Mouse (Mus musculus) CH12.LX (cell line): ENCODE data around the gene Macc1. TPM values are rescaled to one million over a fixed set of nuclear protein-coding genes. Genes with fewer than 3 reads are reported as not detected.

Experiments
- DNase-seq: peaks from one replicate; pipeline ENCODE4 v3.0.0-alpha.2; 2013; ENCODE audit errors: extremely low read depth
- H3K27ac ChIP-seq: 2 replicates; pipeline ENCODE4 v1.5.1; 2012; ENCODE audit warnings: low read depth, mild to moderate bottlenecking, control low read depth, moderate library complexity; ENCODE audit not compliant: insufficient read depth
- H3K27me3 ChIP-seq: replicated peaks from 2 replicates; pipeline ENCODE3; 2012; ENCODE audit warnings: inconsistent platforms
- H3K36me3 ChIP-seq, 2 experiments: replicated peaks in 1 of 2; 2 replicates each; pipeline versions ENCODE3 to v1.6.1; 2012; ENCODE audit warnings: inconsistent platforms in 1 of 2, low read length in 1 of 2, mild to moderate bottlenecking in 1 of 2, mixed read lengths in 1 of 2, moderate library complexity in 1 of 2; ENCODE audit not compliant: control insufficient read depth in 1 of 2, insufficient read depth in 1 of 2
- H3K4me1 ChIP-seq, 2 experiments: 2 replicates each; pipeline ENCODE4 v1.6.1; 2012; ENCODE audit warnings: inconsistent platforms in 1 of 2, moderate library complexity in 1 of 2; ENCODE audit not compliant: insufficient read depth in 2 of 2, control insufficient read depth in 1 of 2
- H3K4me2 ChIP-seq: 2 replicates; pipeline ENCODE4 v1.6.1; 2012; ENCODE audit warnings: low read depth, mild to moderate bottlenecking, control low read depth; ENCODE audit not compliant: poor library complexity, insufficient read depth, severe bottlenecking
- H3K4me3 ChIP-seq, 3 experiments: fragments of 150-350 bp in 1 of 3; sonication (generic) in 1 of 3; replicated peaks in 1 of 3; 2 replicates each; pipeline versions ENCODE3 to v1.5.1; 2011 to 2012; ENCODE audit warnings: low read depth in 2 of 3, low read length in 2 of 3, mild to moderate bottlenecking in 2 of 3, moderate library complexity in 2 of 3, control low read depth in 1 of 3, improper control_type of control experiment in 1 of 3, inconsistent platforms in 1 of 3, mixed read lengths in 1 of 3; ENCODE audit not compliant: poor library complexity in 1 of 3
- H3K79me2 ChIP-seq: replicated peaks from 2 replicates; pipeline ENCODE4 v1.6.1; 2012; ENCODE audit warnings: mild to moderate bottlenecking, moderate library complexity; ENCODE audit not compliant: control insufficient read depth, poor library complexity, insufficient read depth, severe bottlenecking; ENCODE audit errors: extremely low read depth
- H3K9ac ChIP-seq: 2 replicates; pipeline ENCODE4 v1.6.1; 2012; ENCODE audit warnings: low read depth, mild to moderate bottlenecking, control low read depth, moderate library complexity; ENCODE audit not compliant: insufficient read depth
- H3K9me3 ChIP-seq: replicated peaks from 2 replicates; pipeline ENCODE3; 2012; ENCODE audit warnings: low read length, inconsistent platforms, mixed read lengths
- BHLHE40 ChIP-seq: IDR thresholded peaks from 2 replicates; pipeline ENCODE4 v1.6.1; 2011; ENCODE audit warnings: mild to moderate bottlenecking, low read depth, low read length, improper control_type of control experiment
- CHD1 ChIP-seq: IDR thresholded peaks from 2 replicates; pipeline ENCODE4 v1.6.1; 2012; ENCODE audit warnings: low read depth, low read length, improper control_type of control experiment, inconsistent platforms
- CHD2 ChIP-seq: IDR thresholded peaks from 2 replicates; pipeline ENCODE4 v1.6.1; 2011; ENCODE audit warnings: low read length, improper control_type of control experiment
- E2F4 ChIP-seq: IDR thresholded peaks from 2 replicates; pipeline ENCODE4 v1.6.1; 2011; ENCODE audit warnings: low read depth, low read length, improper control_type of control experiment; ENCODE audit not compliant: insufficient replicate concordance
- EP300 ChIP-seq: IDR thresholded peaks from 2 replicates; pipeline ENCODE4 v1.6.1; 2011; ENCODE audit warnings: low read length, improper control_type of control experiment
- ETS1 ChIP-seq: conservative IDR thresholded peaks from 2 replicates; pipeline ENCODE4 v1.6.1; 2012; ENCODE audit warnings: low read depth, mild to moderate bottlenecking, inconsistent platforms, low read length, improper control_type of control experiment, moderate library complexity
- HCFC1 ChIP-seq: IDR thresholded peaks from 2 replicates; pipeline ENCODE4 v1.6.1; 2012; ENCODE audit warnings: low read depth, mild to moderate bottlenecking, inconsistent platforms, low read length, improper control_type of control experiment
- IRF4 ChIP-seq: IDR thresholded peaks from 2 replicates; pipeline ENCODE4 v1.6.1; 2014; ENCODE audit warnings: low read depth, mild to moderate bottlenecking, inconsistent platforms, low read length, improper control_type of control experiment
- JUN ChIP-seq: IDR thresholded peaks from 2 replicates; pipeline ENCODE4 v1.6.1; 2011; ENCODE audit warnings: low read depth, mild to moderate bottlenecking, low read length, improper control_type of control experiment, moderate library complexity; ENCODE audit not compliant: insufficient read depth
- JUND ChIP-seq: conservative IDR thresholded peaks from 2 replicates; pipeline ENCODE4 v1.6.1; 2011; ENCODE audit warnings: low read depth, low read length, improper control_type of control experiment
- MAFK ChIP-seq: IDR thresholded peaks from 2 replicates; pipeline ENCODE4 v1.6.1; 2011; ENCODE audit warnings: low read length, improper control_type of control experiment; ENCODE audit not compliant: insufficient replicate concordance
- MAX ChIP-seq: IDR thresholded peaks from 2 replicates; pipeline ENCODE4 v1.6.1; 2011; ENCODE audit warnings: low read length, improper control_type of control experiment
- MEF2A ChIP-seq: IDR thresholded peaks from 2 replicates; pipeline ENCODE4 v1.6.1; 2014; ENCODE audit warnings: low read depth, mild to moderate bottlenecking, inconsistent platforms, low read length, improper control_type of control experiment, borderline replicate concordance
- POLR2A ChIP-seq: IDR thresholded peaks from 2 replicates; pipeline ENCODE4 v1.6.1; 2011; ENCODE audit warnings: low read depth, mild to moderate bottlenecking, improper control_type of control experiment, low read length
- POLR2AphosphoS2 ChIP-seq: IDR thresholded peaks from 2 replicates; pipeline ENCODE4 v1.6.1; 2011; ENCODE audit warnings: low read depth, low read length, improper control_type of control experiment
- RAD21 ChIP-seq: IDR thresholded peaks from 2 replicates; pipeline ENCODE4 v1.6.1; 2011; ENCODE audit warnings: low read depth, mild to moderate bottlenecking, low read length, improper control_type of control experiment, moderate library complexity
- RCOR1 ChIP-seq: conservative IDR thresholded peaks from 2 replicates; pipeline ENCODE4 v1.6.1; 2012; ENCODE audit warnings: low read depth, mild to moderate bottlenecking, inconsistent platforms, low read length, improper control_type of control experiment
- SMC3 ChIP-seq: IDR thresholded peaks from 2 replicates; pipeline ENCODE4 v1.6.1; 2011; ENCODE audit warnings: low read depth, low read length, improper control_type of control experiment
- TBP ChIP-seq: conservative IDR thresholded peaks from 2 replicates; pipeline ENCODE4 v1.6.1; 2011; ENCODE audit warnings: low read depth, low read length, improper control_type of control experiment
- TCF12 ChIP-seq: IDR thresholded peaks from 2 replicates; pipeline ENCODE4 v1.6.1; 2014; ENCODE audit warnings: low read depth, mild to moderate bottlenecking, inconsistent platforms, low read length, improper control_type of control experiment
- ZKSCAN1 ChIP-seq: IDR thresholded peaks from 2 replicates; pipeline ENCODE4 v1.6.1; 2012; ENCODE audit warnings: low read depth, inconsistent platforms, low read length, improper control_type of control experiment, borderline replicate concordance
- ZMIZ1 ChIP-seq: IDR thresholded peaks from 2 replicates; pipeline ENCODE4 v1.6.1; 2012; ENCODE audit warnings: low read depth, mild to moderate bottlenecking, inconsistent platforms, low read length, improper control_type of control experiment
- ZNF384 ChIP-seq: IDR thresholded peaks from 2 replicates; pipeline ENCODE4 v1.6.1; 2012; ENCODE audit warnings: low read depth, low read length, improper control_type of control experiment, inconsistent platforms
- dilution Hi-C: fragments of 300-500 bp; cut with MboI; formaldehyde crosslinking; loops from 2 replicates; pipeline ENCODE4 v1.14.3; 2020; ENCODE audit warnings: low sequenced_read_pairs; ENCODE audit not compliant: extremely low pct_unique_long_range_greater_than_20kb, extremely low pct_ligation_motif_present
- in situ Hi-C: fragments of 300-500 bp; cut with MboI; formaldehyde crosslinking; loops from 3 replicates; pipeline ENCODE4 v1.14.3; 2019; ENCODE audit warnings: low sequenced_read_pairs, low pct_ligation_motif_present, low pct_unique_long_range_greater_than_20kb, mixed read lengths
- polyA plus RNA-seq: library from polyadenylated mRNA; unstranded; fragments of >175 nt; gene quantifications from 2 replicates; pipeline ENCODE4 v1.2.1, GENCODE M21; 2012; ENCODE audit warnings: low read depth; ENCODE audit not compliant: insufficient read length
- total RNA-seq, 2 experiments: library from RNA; depleted of rRNA; stranded (reverse); fragments of 300-350 nt in 1 of 2; fragments of >200 nt in 1 of 2; gene quantifications; 2 replicates each; pipeline ENCODE4 v1.2.3; 2012 to 2014

The Macc1 gene
- total and polyA plus RNA-seq, 3 experiments, result 0.04 to 0.19 (median 0.13) TPM

DNA sequence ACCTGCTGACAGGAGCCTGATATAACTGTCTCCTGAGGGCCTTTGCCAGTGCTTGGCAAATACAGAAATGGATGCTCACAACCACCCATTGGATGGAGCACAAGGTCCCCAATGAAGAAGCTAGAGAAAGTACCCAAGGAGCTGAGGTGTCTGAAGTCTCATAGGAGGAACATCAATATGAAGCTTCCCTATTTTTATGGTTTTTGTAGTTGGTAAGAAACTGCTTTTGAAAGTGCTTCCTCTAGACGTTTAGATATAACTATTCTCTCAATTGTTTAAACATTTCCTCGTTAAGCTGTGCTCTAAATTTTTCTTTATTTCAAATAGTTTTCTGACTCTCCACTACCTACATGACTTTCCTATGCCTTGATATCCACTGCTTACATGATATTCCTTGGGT is 169.2 kb downstream of the Macc1 start:
- no peak overlapping the region for H3K4me3 ChIP-seq
- TF ChIP-seq HCFC1 (no peak), MAX (no peak), POLR2A (no peak)
- TF ChIP-seq, all 38 proteins: peak for 0
- Histone ChIP-seq H3K27ac (no peak overlapping the region), H3K79me2 (no peaks in the 10 kb centered on the region), H3K4me2 (no peak overlapping the region), H3K27me3 (no peaks in the 10 kb centered on the region), H3K36me3 (no peaks in the 10 kb centered on the region), H3K9ac (no peak overlapping the region), H3K4me1 (peaks cover 5 to 11% of the 10 kb centered on the region in 2 experiments), H3K9me3 (no peaks in the 10 kb centered on the region)
- dilution Hi-C loops (no loop called here), in situ Hi-C loops (loop anchor here (25.0 kb wide), 1 partner anchor 546 kb away; no protein-coding TSS in a partner anchor)
- DNase-seq, result peak; percentile 6

DNA sequence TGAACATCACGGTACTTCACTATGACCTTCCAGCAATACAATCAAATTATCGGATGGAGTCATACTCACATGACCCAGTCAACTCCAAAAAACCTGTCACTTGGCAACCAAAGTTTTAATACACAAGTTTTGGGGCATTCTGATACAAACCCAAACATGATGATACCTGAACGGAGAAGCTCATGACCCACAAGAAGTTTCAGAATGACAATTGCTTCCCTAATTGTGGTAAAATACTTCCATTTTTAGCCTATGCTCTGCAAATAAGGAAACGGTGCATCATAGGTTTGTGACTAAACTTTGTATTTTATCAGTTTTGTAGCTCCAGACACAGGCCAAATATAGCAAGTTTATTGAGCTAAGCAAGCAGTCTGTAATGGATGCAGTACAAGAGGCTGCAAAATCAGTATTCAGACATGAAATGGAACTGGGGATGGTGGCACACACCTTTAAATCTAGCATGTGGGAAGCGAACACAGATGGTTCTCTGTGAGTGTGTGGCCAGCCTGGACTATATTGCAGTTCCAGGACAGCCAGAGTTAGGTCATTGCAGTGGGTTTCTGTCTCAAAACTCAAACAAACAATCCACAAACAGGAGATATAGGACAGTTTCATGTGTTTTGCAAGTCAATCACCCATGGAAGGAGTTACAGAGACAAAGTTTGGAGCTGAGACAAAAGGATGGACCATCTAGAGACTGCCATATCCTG is 170.0 kb downstream of the Macc1 start:
- Histone ChIP-seq H3K79me2 (no peaks in the 10 kb centered on the region), H3K4me3 (no peak overlapping the region), H3K27me3 (no peaks in the 10 kb centered on the region), H3K9ac (no peak overlapping the region), H3K36me3 (no peaks in the 10 kb centered on the region), H3K4me1 (peaks cover 5 to 11% of the 10 kb centered on the region in 2 experiments), H3K27ac (no peak overlapping the region), H3K9me3 (no peaks in the 10 kb centered on the region), H3K4me2 (peak overlapping the region; percentile 15; the same call in 1 of the 2 replicates)
- dilution Hi-C loops, result no loop called here
- DNase-seq, result peak; percentile 90
- TF ChIP-seq JUND (peak; percentile 93), ZKSCAN1 (no peak), SMC3 (no peak), JUN (peak; percentile 88), CHD2 (peak; percentile 56; the same call in 1 of the 2 replicates), RCOR1 (0 out of 2 replicates have a peak, but pooled peaks have one; percentile 47), EP300 (peak; percentile 96), ZNF384 (no peak), E2F4 (no peak), ETS1 (peak; percentile 87), TBP (no peak), ZMIZ1 (no peak), CHD1 (no peak), POLR2AphosphoS2 (no peak), MAFK (peak; percentile 79), POLR2A (no peak), BHLHE40 (peak; percentile 86), MEF2A (peak; percentile 99), TCF12 (no peak), RAD21 (no peak; the same call in 1 of the 2 replicates), IRF4 (peak; percentile 94), MAX (no peak)
- in situ Hi-C loops, result loop anchor here (25.0 kb wide), 1 partner anchor 547 kb away; no protein-coding TSS in a partner anchor
